Comparison of ENCODE assay signal across 12 mouse cellular contexts in genomic region chr5:116444517-116444916, GRCm38 (mm10). TPM values are rescaled to one million over a fixed set of nuclear protein-coding genes. Genes with fewer than 3 reads are reported as not detected.
DNase-seq lines count a peak whose midpoint lies in the region; ATAC-seq lines count a peak whose summit lies in the region.
"Had no signal": no experiment of that assay in that cellular context is flagged by ENCODE, and none has a peak within 500 bp of the region (broad histone marks: within the 10 kb centered on the region; RNA-seq: fewer than 3 reads in every experiment).

No protein-coding gene starts in this region.

- DNase-seq in forebrain, embryonic 11.5 days (ENCODE audit: low spot score): peak; percentile 74
- no peak for DNase-seq in forebrain, embryonic 14.5 days (ENCODE audit: low spot score)
- DNase-seq in liver: peak; percentile 18
- DNase-seq in NIH3T3 (ENCODE audit: low read depth): peak; percentile 30
- peak; percentile 60 for DNase-seq in gastrocnemius, postnatal 10 days
- DNase-seq in c-Kit-positive CD71-positive TER-119-positive erythroid progenitor cells, embryonic 14.5 days (ENCODE audit: low spot score): no peak
- no peak for DNase-seq in urinary bladder, postnatal 25 days (ENCODE audit: low spot score)
- DNase-seq: adrenal gland, adult 2 months had no signal

- H3K9me3 ChIP-seq in forebrain, embryonic 11.5 days (ENCODE audit: control insufficient read depth, low read length): no peaks in the 10 kb centered on the region
- H3K9me3 ChIP-seq in forebrain, embryonic 14.5 days (replicated peaks; ENCODE audit: control insufficient read depth, low read length): no peaks in the 10 kb centered on the region
- no peaks in the 10 kb centered on the region for H3K9me3 ChIP-seq in liver, embryonic 12.5 days (replicated peaks)
- H3K9me3 ChIP-seq: embryonic facial prominence, embryonic 15.5 days; heart, embryonic 15.5 days had no signal

- H3K27ac ChIP-seq in forebrain, embryonic 11.5 days (ENCODE audit: low read depth, low read length): no peak overlapping the region
- H3K27ac ChIP-seq in forebrain, embryonic 14.5 days (ENCODE audit: low read depth, low read length): no peak overlapping the region; the same call in 1 of the 2 replicates
- H3K27ac ChIP-seq in liver, embryonic 12.5 days: no peak overlapping the region
- H3K27ac ChIP-seq: embryonic facial prominence, embryonic 15.5 days; heart, embryonic 15.5 days had no signal

- no peak overlapping the region for H3K4me3 ChIP-seq in forebrain, embryonic 11.5 days (ENCODE audit: low read depth, low read length)
- H3K4me3 ChIP-seq in forebrain, embryonic 14.5 days (ENCODE audit: low read depth, low read length): no peak overlapping the region
- no peak overlapping the region for H3K4me3 ChIP-seq in liver, embryonic 12.5 days
- H3K4me3 ChIP-seq: embryonic facial prominence, embryonic 15.5 days; heart, embryonic 15.5 days had no signal

- H3K27me3 ChIP-seq in forebrain, embryonic 11.5 days (ENCODE audit: control insufficient read depth, insufficient read depth, low read length): peaks cover 4% of the 10 kb centered on the region
- no peaks in the 10 kb centered on the region for H3K27me3 ChIP-seq in forebrain, embryonic 14.5 days (replicated peaks; ENCODE audit: control insufficient read depth, insufficient read depth, low read length)
- H3K27me3 ChIP-seq in liver, embryonic 12.5 days (replicated peaks): peaks cover 46% of the 10 kb centered on the region

- 69% methylated on average over 27 of the region's 27 CpGs for WGBS in forebrain, embryonic 11.5 days
- 69% methylated on average over 27 of the region's 27 CpGs for WGBS in forebrain, embryonic 14.5 days
- WGBS in liver, embryonic 12.5 days (ENCODE audit: insufficient replicate concordance): 19% methylated on average over 27 of the region's 27 CpGs

- no peak overlapping the region for H3K4me2 ChIP-seq in forebrain, embryonic 11.5 days (ENCODE audit: low read depth, low read length, severe bottlenecking)
- H3K4me2 ChIP-seq in forebrain, embryonic 14.5 days (ENCODE audit: low read length): no peak overlapping the region
- H3K4me2 ChIP-seq in liver, embryonic 12.5 days: no peak overlapping the region
- H3K4me2 ChIP-seq: embryonic facial prominence, embryonic 15.5 days; heart, embryonic 15.5 days had no signal

- H3K9ac ChIP-seq in forebrain, embryonic 11.5 days (ENCODE audit: low read length): no peak overlapping the region
- H3K9ac ChIP-seq in forebrain, embryonic 14.5 days (ENCODE audit: low read length): no peak overlapping the region
- no peak overlapping the region for H3K9ac ChIP-seq in liver, embryonic 12.5 days
- H3K9ac ChIP-seq: embryonic facial prominence, embryonic 15.5 days; heart, embryonic 15.5 days had no signal

- peaks cover 6% of the 10 kb centered on the region; the same call in 1 of the 2 replicates for H3K4me1 ChIP-seq in forebrain, embryonic 11.5 days (replicated peaks; ENCODE audit: control insufficient read depth, insufficient read depth, low read length)
- H3K4me1 ChIP-seq in forebrain, embryonic 14.5 days (ENCODE audit: control insufficient read depth, insufficient read depth, low read length): peaks cover 8% of the 10 kb centered on the region
- H3K4me1 ChIP-seq in liver, embryonic 12.5 days: no peaks in the 10 kb centered on the region; the same call in 1 of the 2 replicates

- H3K36me3 ChIP-seq in forebrain, embryonic 11.5 days (ENCODE audit: control insufficient read depth, insufficient read depth, low read length): no peaks in the 10 kb centered on the region
- H3K36me3 ChIP-seq in forebrain, embryonic 14.5 days (ENCODE audit: control insufficient read depth, insufficient read depth, low read length): peaks cover 25% of the 10 kb centered on the region
- H3K36me3 ChIP-seq in liver, embryonic 12.5 days: no peaks in the 10 kb centered on the region
- H3K36me3 ChIP-seq: embryonic facial prominence, embryonic 15.5 days; heart, embryonic 15.5 days had no signal

- ATAC-seq in forebrain, embryonic 11.5 days (replicated peaks; ENCODE audit: low FRiP score): no peak
- no peak for ATAC-seq in forebrain, embryonic 14.5 days
- no peak for ATAC-seq in liver, embryonic 12.5 days

RNA-seq across cellular contexts. Expression of gene Hspb8, which starts 21.9 kb away (rescaled TPM):
- polyA plus RNA-seq in forebrain, embryonic 11.5 days (2014; fragmentation: Nextera tagmentation; extraction: Ambion mirVana): 8.0 and 9.8 TPM in 2 replicates
- 5.4 and 5.9 TPM in 2 replicates for polyA plus RNA-seq in forebrain, embryonic 14.5 days (2014; fragmentation: Nextera tagmentation; extraction: Ambion mirVana)
- 1.2 and 1.5 TPM in 2 replicates for polyA plus RNA-seq in liver, embryonic 12.5 days (2016; fragmentation: Nextera tagmentation; extraction: Ambion mirVana)
- 100 to 1,000 TPM; 194 to 198 TPM for total RNA-seq in gastrocnemius, postnatal 10 days (2021)
- total RNA-seq: megakaryocyte-erythroid progenitor cell, adult 5-6 weeks had no signal

Comparison
In these comparisons a context has a peak if more than half of its experiments do, and no peak if none do; other contexts are left out.
1. DNase-seq: peak in forebrain, embryonic 11.5 days (single experiment), liver (single experiment), NIH3T3 (single experiment) and gastrocnemius, postnatal 10 days (single experiment); none in forebrain, embryonic 14.5 days (single experiment), c-Kit-positive CD71-positive TER-119-positive erythroid progenitor cells, embryonic 14.5 days (single experiment) and urinary bladder, postnatal 25 days (single experiment).